Mouse (Mus musculus): ENCODE measurements around the gene Clasp1.

- TF ChIP-seq POLR2A (IDR thresholded peaks at IDR 0.05; ENCODE audit: insufficient read depth, low read depth, low read length), result no peak
- no peak for TF ChIP-seq CTCF (IDR thresholded peaks at IDR 0.05; ENCODE audit: insufficient read depth, low read depth, low read length)
Measured at GRCm38 (mm10) chr1:118390871-118391387, 2.1 kb downstream of the Clasp1 start.

All from olfactory bulb, adult 2 months (tissue).